Mouse (Mus musculus) left cerebral cortex, postnatal 10 days (tissue): Measurements from ENCODE around the gene Tiam1. TPM values are rescaled to one million over a fixed set of nuclear protein-coding genes. Genes with fewer than 3 reads are reported as not detected.

Experiments
- DNase-seq, 2 experiments: peaks; one replicate each; pipeline ENCODE4 v3.0.0; 2021 to 2022; ENCODE audit warnings: low spot score in 2 of 2, mixed read lengths in 1 of 2; ENCODE audit errors: extremely low spot score in 1 of 2
- intact Hi-C: fragments of 180-260 bp; cut with DNase I; formaldehyde crosslinking; loops from one replicate; pipeline ENCODE4 v1.15.1; 2025
- total RNA-seq, 2 experiments: library from RNA; stranded (reverse); gene quantifications; 2 replicates each; pipeline ENCODE4 v1.2.3; 2021

Tiam1 gene
- total RNA-seq, 2 experiments from 2014 or later, result 84.7 to 95.1 TPM

DNA sequence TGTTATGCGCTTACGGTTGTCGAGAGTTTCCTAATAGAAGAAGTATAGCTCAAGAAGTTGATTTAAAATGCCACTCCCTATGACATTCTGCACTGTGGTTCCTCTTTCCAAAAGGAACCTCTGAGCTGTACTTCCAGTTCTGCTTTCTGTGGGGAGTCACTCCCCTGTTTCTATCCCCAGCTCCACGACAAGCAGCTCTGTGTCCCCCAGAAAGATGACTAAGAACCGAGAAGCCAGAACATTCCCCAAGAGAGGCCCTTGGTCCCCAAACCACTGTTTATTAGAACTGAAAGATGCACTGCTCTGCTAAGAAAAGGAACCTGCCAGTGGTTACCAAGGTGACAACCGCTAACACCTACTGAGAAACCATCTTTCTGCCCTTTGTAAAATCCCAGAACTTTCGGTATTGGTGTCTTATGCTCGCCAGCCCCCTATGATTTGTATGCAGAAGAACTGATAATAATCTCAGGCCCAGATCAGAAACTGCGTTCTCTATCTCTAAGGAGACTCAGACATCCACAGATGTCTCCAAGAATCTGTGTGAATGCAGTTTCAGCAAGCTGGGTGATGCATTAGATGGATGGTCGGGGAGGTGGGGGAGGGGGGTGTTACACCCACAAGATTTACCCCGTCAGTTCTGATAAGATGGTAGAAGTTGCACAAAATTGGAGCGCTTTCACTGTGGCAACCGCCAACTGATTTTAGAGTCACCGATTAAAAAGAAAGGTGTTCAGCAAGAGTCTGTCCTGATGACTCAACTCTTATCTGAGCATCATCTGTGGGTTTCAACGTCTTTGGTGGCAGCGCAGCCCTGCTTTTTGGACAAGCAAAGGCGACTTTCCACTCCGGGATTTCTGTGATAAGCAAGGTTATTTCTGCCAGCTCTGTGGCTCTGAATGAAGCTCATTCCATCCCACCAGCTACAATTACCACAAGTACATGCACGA is 294.6 kb downstream of the Tiam1 start:
- intact Hi-C loops, result no loop called here

DNA sequence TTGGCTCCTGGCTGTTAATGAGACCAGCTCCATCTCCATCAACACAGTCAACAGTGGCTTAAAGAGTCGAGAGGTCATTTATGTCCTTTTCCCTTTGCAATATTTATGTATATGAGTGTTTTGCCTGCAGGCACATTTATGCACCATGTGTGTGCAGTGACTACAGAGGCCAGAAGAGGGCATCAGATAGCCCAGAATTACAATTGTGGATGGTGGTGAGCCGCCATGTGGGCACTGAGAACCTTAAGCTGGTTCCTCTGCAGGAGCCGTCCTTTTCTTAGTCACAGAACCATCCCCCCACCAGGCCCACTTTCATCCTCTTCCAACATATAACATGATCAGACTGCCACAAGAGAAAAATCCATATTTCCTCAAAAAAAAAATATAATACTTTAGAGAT is 295.4 kb downstream of the Tiam1 start:
- DNase-seq, result no peak
- intact Hi-C loops, result no loop called here

More for the DNA sequence above, 294.6 kb downstream of the Tiam1 start:
- no peak for DNase-seq

DNA sequence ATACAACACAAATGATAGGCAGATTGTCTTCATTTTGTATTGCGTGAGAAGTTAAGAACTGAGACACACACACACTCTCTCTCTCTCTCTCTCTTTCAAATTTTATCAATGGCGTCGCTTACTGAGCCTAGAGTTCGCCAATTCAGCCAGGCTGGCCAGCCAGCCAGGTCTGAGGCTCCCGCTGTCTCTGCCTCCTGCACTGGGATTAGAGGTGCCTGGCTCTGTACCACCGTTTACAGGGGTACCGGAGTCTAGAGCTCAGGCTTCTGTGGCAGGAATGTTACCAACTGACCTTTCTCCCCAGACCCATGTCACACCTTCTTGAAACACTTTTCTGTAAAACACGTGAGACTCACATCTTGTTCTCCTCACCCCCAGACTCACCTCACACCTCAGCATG is 298.1 kb downstream of the Tiam1 start:
- intact Hi-C loops, result no loop called here

DNA sequence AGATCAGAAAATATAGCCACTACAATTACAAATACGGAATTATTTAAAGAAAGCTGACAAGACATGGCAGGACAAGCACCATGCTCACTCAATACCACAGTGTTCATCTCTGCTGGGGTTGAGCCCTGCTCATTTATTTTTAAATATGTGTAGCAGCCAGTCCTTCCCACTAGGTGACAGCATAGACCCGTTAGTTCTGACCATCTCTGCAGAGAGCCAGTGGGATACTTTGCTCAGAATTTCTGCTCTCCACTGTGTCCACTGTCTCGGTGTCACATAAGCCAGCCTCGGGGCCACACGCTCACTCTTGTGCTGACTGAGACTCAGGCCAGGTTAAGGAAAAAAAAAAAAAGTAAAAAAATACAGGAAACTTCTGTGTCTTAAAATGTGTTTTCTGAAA is 299.0 kb downstream of the Tiam1 start:
- intact Hi-C loops, result loop anchor here (5.0 kb wide), 1 partner anchor 323 kb away; no protein-coding TSS in a partner anchor
- peak; percentile 50 to 59 for DNase-seq

More for the DNA sequence above, 298.1 kb downstream of the Tiam1 start:
- no peak for DNase-seq

DNA sequence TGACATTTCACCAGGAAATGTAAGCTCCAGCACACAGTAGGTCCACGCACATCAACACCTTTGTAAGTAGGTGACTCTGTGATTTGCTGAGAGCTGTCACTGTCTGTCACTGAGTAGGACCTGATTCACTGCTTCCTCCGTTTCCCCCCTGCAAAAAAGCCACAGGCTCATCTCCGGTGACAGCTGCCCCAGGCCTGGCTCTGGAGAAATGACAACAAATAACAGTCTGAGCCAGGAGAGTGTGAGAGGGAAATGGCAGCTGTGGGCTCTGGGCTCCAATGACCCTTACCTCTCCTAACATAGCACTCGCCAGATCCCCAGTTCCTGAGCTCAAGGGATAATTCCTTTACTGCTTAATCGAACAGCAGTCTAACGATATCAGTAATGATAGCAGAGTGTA is 301.7 kb downstream of the Tiam1 start:
- intact Hi-C loops, result loop anchor here (5.0 kb wide), 1 partner anchor 325 kb away; no protein-coding TSS in a partner anchor
- no peak for DNase-seq

DNA sequence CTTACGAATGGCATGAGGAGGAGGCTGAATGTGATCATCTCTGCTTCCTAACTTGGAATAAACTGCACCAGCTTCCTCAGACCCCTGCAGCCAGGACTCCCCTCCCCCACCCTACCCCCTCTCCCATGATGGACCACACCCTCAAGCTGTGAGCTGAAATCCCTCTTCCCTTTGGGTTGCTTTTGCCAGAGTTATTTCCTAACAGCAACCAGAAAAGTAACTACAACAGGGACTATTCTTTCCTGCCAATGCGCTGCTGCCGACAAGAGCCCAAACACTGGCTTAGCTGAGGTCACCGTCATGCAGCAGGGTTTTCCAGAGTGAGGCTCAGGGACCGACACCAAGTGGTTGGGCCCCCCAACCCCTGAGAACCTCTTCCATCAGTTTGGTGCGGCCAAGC is 303.2 kb downstream of the Tiam1 start:
- DNase-seq, result no peak
- intact Hi-C loops, result loop anchor here (5.0 kb wide), 1 partner anchor 327 kb away; no protein-coding TSS in a partner anchor

DNA sequence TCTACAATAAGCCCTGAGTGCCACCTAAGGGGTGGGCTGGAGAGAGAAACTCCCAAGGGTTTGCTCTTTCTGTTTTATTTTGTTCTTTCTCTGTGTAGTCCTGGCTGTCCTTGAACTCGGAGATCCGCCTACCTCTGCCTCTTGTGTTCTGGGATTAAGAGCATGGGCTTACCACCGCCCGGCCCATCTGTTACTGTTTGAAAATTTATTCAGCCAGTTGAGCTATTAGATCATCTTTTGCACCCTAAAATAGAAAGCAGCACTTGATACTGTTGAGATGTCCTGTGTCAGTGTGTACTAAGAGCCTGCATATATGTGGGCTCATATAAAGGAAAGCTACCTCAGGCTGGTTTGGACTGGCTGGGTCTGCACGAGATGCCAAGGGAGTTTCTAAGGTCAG is 303.7 kb downstream of the Tiam1 start:
- intact Hi-C loops, result loop anchor here (5.0 kb wide), 1 partner anchor 327 kb away; no protein-coding TSS in a partner anchor
- DNase-seq, result no peak

DNA sequence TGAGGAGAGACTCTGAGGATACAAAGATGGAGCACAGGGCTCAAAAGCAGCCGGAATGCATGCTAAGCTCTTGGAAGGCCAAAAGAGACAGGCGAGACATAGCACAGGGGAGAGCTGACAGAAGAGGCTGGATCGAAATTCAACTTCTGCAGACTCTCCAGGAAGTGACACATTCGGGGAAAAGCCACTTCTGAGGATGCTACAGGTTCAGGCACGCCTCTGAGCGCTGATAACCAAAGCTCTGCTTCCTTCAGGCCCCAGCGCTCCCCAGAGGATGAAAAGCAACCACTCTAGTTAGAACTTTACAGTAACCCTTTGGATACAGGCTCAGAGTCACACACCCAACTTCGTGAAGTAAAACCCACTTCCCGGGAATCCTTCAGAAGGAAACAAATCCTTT is 306.5 kb downstream of the Tiam1 start:
- DNase-seq, result no peak
- intact Hi-C loops, result no loop called here

DNA sequence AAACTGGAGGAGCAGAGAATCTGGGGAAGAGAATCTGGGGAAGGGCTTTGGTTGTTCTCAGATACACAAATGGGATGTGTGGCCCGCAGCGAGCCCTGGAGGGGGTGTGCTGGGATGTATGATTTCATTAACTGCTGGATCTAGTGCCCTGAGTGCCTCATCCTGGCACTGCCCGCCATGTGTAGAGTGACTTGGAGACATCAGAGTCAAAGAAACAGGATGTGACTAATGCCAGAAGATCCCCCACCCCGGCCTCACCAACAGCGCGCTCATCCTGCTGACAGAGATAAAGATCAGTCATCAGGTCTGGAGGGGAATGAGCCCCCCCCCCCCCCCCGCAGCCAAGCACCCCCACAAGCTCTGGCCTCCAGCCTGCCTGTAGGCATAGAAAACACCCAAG is 308.0 kb downstream of the Tiam1 start:
- no peak for DNase-seq
- intact Hi-C loops, result no loop called here

DNA sequence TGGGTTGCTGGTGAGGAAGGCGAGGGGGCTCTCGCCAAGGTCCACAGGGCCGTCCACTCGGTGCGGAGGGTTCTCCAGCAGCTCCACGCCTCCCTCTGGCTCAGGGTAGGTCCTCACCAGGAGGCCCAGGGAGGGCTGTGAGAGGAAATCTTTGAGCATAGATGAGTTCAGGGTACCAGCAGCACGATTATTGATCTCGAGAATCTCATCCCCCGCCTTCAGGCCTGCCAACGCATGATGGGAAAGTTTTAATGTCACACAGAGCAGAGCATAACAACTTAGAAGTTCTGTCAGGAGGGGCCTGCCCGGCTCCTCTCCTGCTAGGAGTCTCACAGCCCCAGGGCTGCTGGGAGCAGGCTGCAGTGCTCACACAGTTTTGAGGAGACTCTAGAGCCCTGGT is 310.6 kb downstream of the Tiam1 start:
- intact Hi-C loops, result no loop called here
- no peak for DNase-seq

DNA sequence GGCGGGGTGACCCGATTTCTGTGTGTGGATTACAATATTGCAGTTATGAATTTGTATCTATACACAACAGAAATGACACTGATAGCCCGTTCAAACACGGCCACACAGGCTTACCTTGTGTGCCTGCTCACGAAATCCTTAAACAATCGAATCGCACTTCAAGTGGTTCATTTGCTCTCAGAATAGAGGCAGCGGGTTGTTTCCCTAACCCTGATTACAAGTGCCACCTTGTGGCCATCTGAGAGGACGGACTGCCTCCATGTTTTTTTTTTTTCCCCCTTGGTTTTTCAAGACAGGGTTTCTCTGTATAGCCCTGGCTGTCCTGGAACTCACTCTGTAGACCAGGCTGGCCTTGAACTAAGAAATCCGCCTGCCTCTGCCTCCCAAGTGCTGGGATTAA is 312.4 kb downstream of the Tiam1 start:
- intact Hi-C loops, result loop anchor here (1.0 kb wide), 1 partner anchor 57 kb away; no protein-coding TSS in a partner anchor
- peak; percentile 60 to 61 for DNase-seq

DNA sequence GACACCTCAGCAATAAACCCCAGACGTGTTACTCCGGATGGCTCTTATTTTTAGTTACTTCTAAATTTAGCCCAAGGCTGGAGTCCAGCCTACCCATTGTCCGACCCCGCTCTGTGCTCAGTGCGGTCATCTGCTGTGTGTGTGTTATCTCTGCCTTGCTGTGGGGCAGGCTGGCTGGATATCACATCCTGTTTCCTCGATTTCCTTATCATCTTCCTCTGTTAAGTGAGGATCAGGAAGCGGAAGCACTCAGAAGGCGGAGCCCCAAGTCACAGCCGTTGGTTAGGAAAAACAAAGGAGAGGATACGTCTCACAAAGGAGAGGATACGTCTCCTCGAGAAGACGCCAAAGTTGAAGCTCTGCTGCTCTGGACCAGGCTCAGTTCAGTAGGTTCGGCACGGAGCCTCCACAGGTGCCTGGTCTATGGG is 313.3 kb downstream of the Tiam1 start:
- DNase-seq, result peak in 1 of 2 experiments; percentile 66
- intact Hi-C loops, result no loop called here

DNA sequence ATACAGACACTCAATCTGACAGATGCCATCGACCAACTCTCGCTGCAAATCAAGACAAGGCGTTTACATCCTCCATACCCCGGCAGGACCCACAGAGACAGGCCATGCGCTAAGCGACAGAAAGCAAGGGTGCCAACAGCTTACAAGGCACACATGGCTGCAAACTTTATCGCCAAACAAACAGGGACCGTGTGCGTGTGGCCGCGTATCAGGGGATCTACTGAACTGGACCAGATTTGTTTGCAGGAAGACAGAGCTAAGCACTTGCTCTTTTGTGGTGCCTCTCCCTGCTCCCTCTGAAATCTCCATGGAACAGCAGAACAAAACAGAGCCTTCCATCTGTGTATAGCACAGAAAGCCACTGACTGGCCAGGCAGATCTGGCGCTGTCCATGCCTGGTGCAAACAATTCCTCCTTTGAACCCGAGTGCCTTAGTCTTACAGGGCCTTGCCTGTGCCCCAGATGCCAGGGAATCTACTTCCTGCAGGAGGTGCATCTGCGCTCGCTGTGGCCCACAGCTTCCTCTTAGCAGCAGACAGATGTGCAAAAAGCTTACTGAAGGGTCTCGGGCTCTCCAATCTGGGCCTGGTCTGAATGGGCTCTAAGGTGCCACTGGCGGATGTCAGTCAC is 316.0 kb downstream of the Tiam1 start:
- DNase-seq, result peak in 1 of 2 experiments; percentile 50
- intact Hi-C loops, result no loop called here

DNA sequence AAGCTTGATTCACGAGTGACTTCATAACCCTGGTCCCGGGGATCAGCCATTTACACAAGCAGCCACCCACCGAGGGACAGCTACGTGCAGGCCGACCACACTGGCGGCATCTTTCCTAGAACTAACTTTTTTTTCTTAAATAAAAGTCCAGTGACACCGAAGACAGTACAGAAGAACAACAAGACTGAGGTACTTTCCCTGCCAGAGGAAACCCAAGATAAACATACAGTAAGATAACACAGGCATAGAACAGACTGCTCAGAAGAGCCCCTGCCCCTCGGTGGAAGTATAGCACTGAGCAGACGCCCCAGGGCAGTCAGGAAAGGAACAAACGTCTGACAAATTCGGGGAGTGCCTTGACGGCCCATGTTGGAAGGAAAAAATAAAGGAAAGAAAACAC is 317.7 kb downstream of the Tiam1 start:
- DNase-seq, result no peak
- intact Hi-C loops, result no loop called here

DNA sequence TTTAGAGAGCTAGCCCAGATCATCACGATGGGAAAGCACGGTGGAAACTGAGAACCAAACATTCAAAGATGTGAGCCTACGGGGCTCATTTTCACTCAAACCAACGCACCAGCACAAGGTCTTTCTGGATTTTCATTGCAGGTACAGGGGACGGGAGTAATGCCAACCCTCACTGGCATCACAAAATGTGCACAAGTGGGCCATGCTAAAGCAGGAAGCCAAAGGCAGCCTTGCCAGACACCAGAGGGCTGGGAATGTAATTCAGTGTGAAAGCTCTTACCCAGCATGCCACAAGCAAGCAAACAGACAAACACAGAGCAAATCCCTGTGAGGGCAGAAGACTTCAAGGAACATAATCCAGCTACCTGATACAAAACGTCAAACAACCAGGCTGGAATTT is 320.7 kb downstream of the Tiam1 start:
- no peak for DNase-seq
- intact Hi-C loops, result no loop called here

DNA sequence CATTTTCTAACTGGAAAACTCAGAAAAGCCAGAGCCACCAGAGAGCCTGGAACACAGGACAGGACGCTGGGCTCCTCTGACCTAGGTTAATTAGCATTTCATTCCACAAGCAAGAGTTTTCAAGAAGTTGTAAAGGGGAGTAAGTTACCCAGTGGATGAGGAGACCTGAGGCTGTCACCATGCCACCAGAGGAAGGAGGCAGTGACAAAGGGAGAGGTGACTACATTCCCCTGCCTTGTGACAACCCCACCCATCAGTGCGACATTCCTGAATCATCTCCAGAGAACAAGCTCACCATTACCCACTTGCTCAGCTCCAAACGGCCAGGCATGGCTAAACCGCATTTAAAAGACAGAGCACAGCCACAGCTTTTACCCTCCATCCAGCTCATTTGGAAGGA is 324.9 kb downstream of the Tiam1 start:
- intact Hi-C loops, result no loop called here
- no peak for DNase-seq

DNA sequence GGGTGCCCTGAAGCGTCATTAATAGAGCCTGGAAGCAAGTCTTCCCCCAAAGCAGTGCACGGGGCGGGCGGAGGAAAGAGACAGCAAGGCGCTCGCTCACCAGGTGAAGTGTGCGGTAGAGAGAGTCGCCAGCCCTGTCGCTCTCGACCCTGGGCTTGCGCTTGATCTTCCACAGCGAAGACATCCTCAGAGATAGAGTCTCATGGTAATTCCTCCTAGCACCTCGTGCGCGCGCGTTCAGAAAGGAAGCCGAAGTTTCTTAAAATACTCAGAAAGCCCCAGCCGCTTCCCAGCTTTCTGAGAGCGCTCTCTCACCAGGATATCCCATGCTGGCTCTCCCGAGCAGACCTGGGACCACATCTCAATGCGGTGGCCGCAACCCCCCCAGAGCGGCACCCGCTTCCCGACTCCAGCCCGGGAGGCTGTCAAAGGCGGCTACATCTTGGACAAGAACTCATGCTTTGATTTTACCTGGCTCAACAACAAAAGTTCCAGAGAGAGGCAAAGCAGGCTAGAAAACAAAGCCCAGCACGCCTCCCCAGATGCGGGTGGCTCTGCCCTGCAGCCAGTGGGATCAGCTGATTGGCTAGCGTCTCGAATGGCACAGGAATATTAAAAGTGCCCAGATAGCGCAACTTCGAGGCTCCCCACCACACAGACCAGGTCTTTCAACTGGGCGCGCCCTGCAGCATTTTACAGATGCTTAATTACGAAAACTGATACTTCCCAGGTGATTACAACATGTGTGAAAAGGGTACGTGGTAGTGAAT is 325.5 kb downstream of the Tiam1 start:
- DNase-seq, result peak in 1 of 2 experiments; percentile 56
- intact Hi-C loops, result no loop called here

DNA sequence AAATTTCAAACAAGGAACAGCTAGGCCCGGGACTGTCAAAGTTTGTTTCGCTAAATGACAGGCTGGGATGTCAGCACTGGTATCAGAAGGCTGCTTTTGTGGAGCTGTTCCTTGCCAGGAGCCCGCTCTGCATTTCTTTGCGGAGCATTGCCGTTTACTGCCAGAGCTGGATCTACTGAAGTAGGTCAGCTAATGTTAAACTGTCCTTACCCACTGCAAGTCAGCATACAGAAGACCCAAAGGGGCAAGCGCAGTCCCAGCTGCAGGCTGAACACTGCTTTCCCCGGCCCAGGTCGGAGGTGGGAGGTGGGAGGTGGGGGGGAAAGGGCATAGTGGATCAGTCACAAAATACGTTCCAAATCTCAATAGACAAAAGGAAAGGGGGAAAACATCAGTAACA is 326.3 kb downstream of the Tiam1 start:
- intact Hi-C loops, result no loop called here
- no peak for DNase-seq

DNA sequence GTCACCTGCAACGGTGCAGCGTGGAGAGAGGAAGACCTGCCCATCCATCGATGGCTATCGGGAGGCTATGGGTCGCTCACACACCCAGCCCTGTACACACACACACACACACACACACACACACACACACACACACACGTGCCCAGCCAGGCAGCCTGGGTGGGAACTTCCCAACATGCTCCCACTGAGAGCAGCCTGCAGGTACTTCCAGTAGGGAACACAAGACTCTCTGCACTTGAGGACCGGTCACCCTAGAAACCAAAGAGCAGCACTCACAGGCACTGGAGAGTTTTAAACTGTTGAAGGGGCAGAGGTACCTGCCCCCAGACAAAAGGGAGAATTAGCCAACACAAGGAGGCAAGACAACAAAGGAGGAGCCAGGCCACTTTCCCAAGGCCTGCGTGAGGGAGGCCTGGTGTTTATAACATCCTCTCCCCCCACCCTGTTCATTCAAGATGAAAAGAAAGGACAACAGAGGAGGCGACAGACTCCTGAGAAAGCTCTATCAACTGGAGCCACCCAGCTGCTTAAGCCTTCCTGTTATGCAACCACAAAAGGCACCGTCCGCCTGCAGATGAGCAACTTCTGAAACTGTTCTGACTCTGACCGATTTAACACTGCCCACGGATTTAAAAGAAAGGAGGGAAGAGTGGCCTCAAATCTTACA is 326.9 kb downstream of the Tiam1 start:
- intact Hi-C loops, result no loop called here
- DNase-seq, result no peak
